Mouse (Mus musculus) lung, postnatal 0 days (tissue): ENCODE results near the gene Serpinb7.

Experiments used
- CTCF ChIP-seq: IDR thresholded peaks from 2 replicates; pipeline ENCODE4 v1.5.1; 2016; ENCODE audit warnings: antibody characterized with exemption, mild to moderate bottlenecking
- EP300 ChIP-seq: IDR thresholded peaks from 2 replicates; pipeline ENCODE4 v1.6.1; 2016; ENCODE audit warnings: antibody characterized with exemption, mild to moderate bottlenecking, control low read depth

GRCm38 (mm10) chr1:107389753-107390152 is 9.7 kb upstream of the Serpinb7 start:
- TF ChIP-seq CTCF (no peak), EP300 (no peak)
